ENCODE assay signal across 14 mouse cellular contexts in the genomic region with DNA sequence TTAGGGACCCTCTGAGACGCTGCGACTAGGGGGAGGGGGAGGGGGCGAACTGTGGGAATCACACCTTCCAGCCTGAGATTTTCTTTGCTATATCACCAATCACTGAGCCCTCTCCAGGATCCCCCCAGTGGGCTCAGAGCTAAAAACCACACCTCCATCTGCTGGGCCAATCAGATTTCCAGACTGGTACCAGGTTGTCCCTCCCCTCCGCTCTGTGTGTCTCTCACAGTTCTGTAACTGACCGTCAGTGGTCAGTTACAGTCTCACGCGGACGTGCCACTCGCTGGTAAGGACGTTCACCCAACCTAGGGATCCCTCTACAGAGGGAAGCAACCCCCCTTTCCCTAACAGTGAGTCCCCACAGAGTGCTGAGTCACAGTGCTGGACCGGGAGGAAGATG.
DNase-seq lines count a peak whose midpoint lies in the region; ATAC-seq and TF ChIP-seq lines count a peak whose summit lies in the region.
"Had no signal": no experiment of that assay in that cellular context is flagged by ENCODE, and none has a peak within 500 bp of the region (broad histone marks: within the 10 kb centered on the region; RNA-seq: fewer than 3 reads in every experiment).

No protein-coding gene starts in this region.

- TF ChIP-seq CTCF in forebrain, postnatal 0 days (IDR thresholded peaks at IDR 0.05; ENCODE audit: low read depth): no peak

- peaks cover 5% of the 10 kb centered on the region; the same call in 1 of the 2 replicates for H3K36me3 ChIP-seq in forebrain, embryonic 11.5 days (ENCODE audit: control insufficient read depth, insufficient read depth, low read length)
- H3K36me3 ChIP-seq in forebrain, postnatal 0 days (ENCODE audit: insufficient read depth): peaks cover 31% of the 10 kb centered on the region
- H3K36me3 ChIP-seq in midbrain, embryonic 15.5 days (replicated peaks): 0 out of 2 replicates have a peak, but pooled peaks cover 10% of the 10 kb centered on the region
- peaks cover 4% of the 10 kb centered on the region; the same call in 1 of the 2 replicates for H3K36me3 ChIP-seq in midbrain, embryonic 16.5 days (ENCODE audit: control insufficient read depth, insufficient read depth, low read length)
- H3K36me3 ChIP-seq in forebrain, embryonic 16.5 days (ENCODE audit: control insufficient read depth, insufficient read depth): peaks cover 20% of the 10 kb centered on the region; the same call in 1 of the 2 replicates
- peaks cover 20% of the 10 kb centered on the region for H3K36me3 ChIP-seq in heart, embryonic 11.5 days (ENCODE audit: control insufficient read depth, insufficient read depth, low read length)
- H3K36me3 ChIP-seq: G1E had no signal

- WGBS in forebrain, embryonic 11.5 days: 40% methylated on average over 11 of the region's 11 CpGs
- WGBS in forebrain, postnatal 0 days: 40% methylated on average over 11 of the region's 11 CpGs
- WGBS in midbrain, embryonic 15.5 days: 35% methylated on average over 11 of the region's 11 CpGs
- 43% methylated on average over 11 of the region's 11 CpGs for WGBS in midbrain, embryonic 16.5 days
- 40% methylated on average over 11 of the region's 11 CpGs for WGBS in forebrain, embryonic 16.5 days
- 47% methylated on average over 11 of the region's 11 CpGs for WGBS in heart, embryonic 11.5 days (ENCODE audit: insufficient replicate concordance)

- no peak overlapping the region for H3K9ac ChIP-seq in forebrain, embryonic 11.5 days (ENCODE audit: low read length)
- no peak overlapping the region for H3K9ac ChIP-seq in forebrain, postnatal 0 days
- no peak overlapping the region for H3K9ac ChIP-seq in midbrain, embryonic 15.5 days
- no peak overlapping the region for H3K9ac ChIP-seq in midbrain, embryonic 16.5 days (ENCODE audit: low read depth, low read length)
- H3K9ac ChIP-seq in forebrain, embryonic 16.5 days (replicated peaks; ENCODE audit: low read depth, low read length): no peak overlapping the region
- no peak overlapping the region for H3K9ac ChIP-seq in heart, embryonic 11.5 days (ENCODE audit: low read depth, low read length)
- H3K9ac ChIP-seq: lung, embryonic 14.5 days had no signal

- no peaks in the 10 kb centered on the region for H3K27me3 ChIP-seq in forebrain, embryonic 11.5 days (ENCODE audit: control insufficient read depth, insufficient read depth, low read length)
- no peaks in the 10 kb centered on the region for H3K27me3 ChIP-seq in forebrain, postnatal 0 days (ENCODE audit: insufficient read depth, low read length)
- H3K27me3 ChIP-seq in midbrain, embryonic 15.5 days (replicated peaks): no peaks in the 10 kb centered on the region
- H3K27me3 ChIP-seq in midbrain, embryonic 16.5 days (ENCODE audit: control insufficient read depth, insufficient read depth, low read depth, low read length): no peaks in the 10 kb centered on the region
- no peaks in the 10 kb centered on the region for H3K27me3 ChIP-seq in forebrain, embryonic 16.5 days (replicated peaks; ENCODE audit: control insufficient read depth, insufficient read depth, low read length)
- no peaks in the 10 kb centered on the region for H3K27me3 ChIP-seq in heart, embryonic 11.5 days (ENCODE audit: control insufficient read depth, insufficient read depth, low read length)

- no peak overlapping the region for H3K27ac ChIP-seq in forebrain, embryonic 11.5 days (ENCODE audit: low read depth, low read length)
- H3K27ac ChIP-seq in forebrain, postnatal 0 days (ENCODE audit: low read depth, low read length): no peak overlapping the region
- H3K27ac ChIP-seq in midbrain, embryonic 15.5 days: no peak overlapping the region
- H3K27ac ChIP-seq in midbrain, embryonic 16.5 days (ENCODE audit: low read length): no peak overlapping the region
- H3K27ac ChIP-seq in forebrain, embryonic 16.5 days (ENCODE audit: low read length): no peak overlapping the region
- H3K27ac ChIP-seq in heart, embryonic 11.5 days (ENCODE audit: low read depth, low read length): no peak overlapping the region

- DNase-seq in forebrain, embryonic 11.5 days (ENCODE audit: low spot score): no peak
- DNase-seq in forebrain, postnatal 0 days: no peak
- peak; percentile 24 for DNase-seq in testis, postnatal 14 days (ENCODE audit: low spot score)
- DNase-seq: heart, postnatal 36 days; kidney, adult 2 months; lung, embryonic 14.5 days; right cerebral cortex, adult 18-20 months; thymus, adult 2 months had no signal

- H3K4me2 ChIP-seq in forebrain, embryonic 11.5 days (ENCODE audit: low read depth, low read length, severe bottlenecking): no peak overlapping the region
- H3K4me2 ChIP-seq in forebrain, postnatal 0 days (ENCODE audit: low read depth): no peak overlapping the region
- no peak overlapping the region for H3K4me2 ChIP-seq in midbrain, embryonic 15.5 days
- H3K4me2 ChIP-seq in midbrain, embryonic 16.5 days (ENCODE audit: low read length): no peak overlapping the region
- no peak overlapping the region for H3K4me2 ChIP-seq in forebrain, embryonic 16.5 days (ENCODE audit: low read length)
- no peak overlapping the region for H3K4me2 ChIP-seq in heart, embryonic 11.5 days
- H3K4me2 ChIP-seq: lung, embryonic 14.5 days had no signal

- no peak overlapping the region for H3K4me3 ChIP-seq in forebrain, embryonic 11.5 days (ENCODE audit: low read depth, low read length)
- H3K4me3 ChIP-seq in forebrain, postnatal 0 days (ENCODE audit: low read depth, low read length): no peak overlapping the region
- H3K4me3 ChIP-seq in midbrain, embryonic 15.5 days: no peak overlapping the region
- H3K4me3 ChIP-seq in midbrain, embryonic 16.5 days (ENCODE audit: low read depth, low read length): no peak overlapping the region
- H3K4me3 ChIP-seq in forebrain, embryonic 16.5 days (replicated peaks; ENCODE audit: low read length): no peak overlapping the region
- no peak overlapping the region for H3K4me3 ChIP-seq in heart, embryonic 11.5 days (ENCODE audit: low read depth, low read length)

- ATAC-seq in forebrain, embryonic 11.5 days (replicated peaks; ENCODE audit: low FRiP score): peak; percentile 53; the same call in 1 of the 2 replicates
- ATAC-seq in forebrain, postnatal 0 days: no peak
- ATAC-seq in midbrain, embryonic 15.5 days (replicated peaks): 0 out of 2 replicates have a peak, but pooled peaks have one; percentile 40
- ATAC-seq in midbrain, embryonic 16.5 days: no peak
- peak; percentile 19; the same call in 1 of the 2 replicates for ATAC-seq in forebrain, embryonic 16.5 days
- no peak for ATAC-seq in megakaryocyte, adult 5-6 weeks (ENCODE audit: poor library complexity, severe bottlenecking)
- ATAC-seq in heart, embryonic 11.5 days (replicated peaks; ENCODE audit: insufficient number of reproducible peaks, low FRiP score, low TSS enrichment): no peak

- 0 out of 2 replicates have a peak, but pooled peaks cover 2% of the 10 kb centered on the region for H3K4me1 ChIP-seq in forebrain, embryonic 11.5 days (replicated peaks; ENCODE audit: control insufficient read depth, insufficient read depth, low read length)
- H3K4me1 ChIP-seq in forebrain, postnatal 0 days (ENCODE audit: insufficient read depth): no peaks in the 10 kb centered on the region
- peaks cover 6% of the 10 kb centered on the region for H3K4me1 ChIP-seq in midbrain, embryonic 15.5 days
- peaks cover 4% of the 10 kb centered on the region for H3K4me1 ChIP-seq in midbrain, embryonic 16.5 days (ENCODE audit: control insufficient read depth, insufficient read depth, low read length)
- peaks cover 3% of the 10 kb centered on the region; the same call in 1 of the 2 replicates for H3K4me1 ChIP-seq in forebrain, embryonic 16.5 days (replicated peaks; ENCODE audit: control insufficient read depth, insufficient read depth, low read length)
- peaks cover 2% of the 10 kb centered on the region; the same call in 1 of the 2 replicates for H3K4me1 ChIP-seq in heart, embryonic 11.5 days (ENCODE audit: control insufficient read depth, insufficient read depth, low read length)

- no peaks in the 10 kb centered on the region for H3K9me3 ChIP-seq in forebrain, embryonic 11.5 days (ENCODE audit: control insufficient read depth, low read length)
- H3K9me3 ChIP-seq in forebrain, postnatal 0 days (ENCODE audit: low read length): no peaks in the 10 kb centered on the region
- no peaks in the 10 kb centered on the region for H3K9me3 ChIP-seq in midbrain, embryonic 15.5 days
- H3K9me3 ChIP-seq in midbrain, embryonic 16.5 days (replicated peaks; ENCODE audit: control insufficient read depth, low read length, poor library complexity, severe bottlenecking): no peaks in the 10 kb centered on the region
- no peaks in the 10 kb centered on the region for H3K9me3 ChIP-seq in forebrain, embryonic 16.5 days (ENCODE audit: control insufficient read depth, low read length)
- no peaks in the 10 kb centered on the region for H3K9me3 ChIP-seq in heart, embryonic 11.5 days (replicated peaks; ENCODE audit: control insufficient read depth, low read length)

Comparison
In these comparisons a context has a peak if more than half of its experiments do, and no peak if none do; other contexts are left out.
1. ATAC-seq: peak in forebrain, embryonic 11.5 days (single experiment), midbrain, embryonic 15.5 days (single experiment) and forebrain, embryonic 16.5 days (single experiment); none in forebrain, postnatal 0 days (single experiment), midbrain, embryonic 16.5 days (single experiment), megakaryocyte, adult 5-6 weeks (single experiment) and heart, embryonic 11.5 days (single experiment).